Mouse (Mus musculus) left cerebral cortex, adult 6 months (tissue): Measurements from ENCODE around the gene Dmtf1. TPM values are rescaled to one million over a fixed set of nuclear protein-coding genes. Genes with fewer than 3 reads are reported as not detected.

Source experiments
- long read RNA-seq, 2 experiments: library from polyadenylated mRNA; unstranded; transcript quantifications; one replicate each; pipeline ENCODE4 v2.0.0; 2019 to 2020
- polyA plus RNA-seq: library from polyadenylated mRNA; unstranded; fragments of <200 nt; fragmentation: Nextera tagmentation; gene quantifications from 2 replicates; pipeline ENCODE4 v1.2.3, GENCODE M21; 2021

Gene Dmtf1
- 20.4 and 21.2 TPM in 2 replicates for polyA plus RNA-seq
- long read RNA-seq, experiment 1, transcript Dmtf1-201 (18 exons, 3,806 nt) = major isoform, 87 of 229 reads
- long read RNA-seq, experiment 1, transcript Dmtf1-202 (17 exons, 3,498 nt) = minor isoform, 51 of 229 reads
- long read RNA-seq, experiment 1, partial matches to known transcripts = 24 of 229 reads
- long read RNA-seq, experiment 1, other reads (novel, unspliced or antisense) = 63 of 229 reads
- long read RNA-seq, experiment 2, transcript Dmtf1-201 (18 exons, 3,806 nt) = major isoform, 11 of 38 reads
- long read RNA-seq, experiment 2, partial matches to known transcripts = 7 of 38 reads
- long read RNA-seq, experiment 2, other reads (novel, unspliced or antisense) = 17 of 38 reads

GRCm38 (mm10) chr5:9161456-9162041, at the start of gene Dmtf1:
TSS of gene Dmtf1 (minus strand) at chr5:9161776.

GRCm38 (mm10) chr5:9100207-9100848, 61.2 kb downstream of the Dmtf1 start, which contains the start of gene Tmem243:
TSS of gene Tmem243 (plus strand) at chr5:9100668.

Other genes with a start within 250 kb of the Dmtf1 start
- gene Crot, start 164.5 kb downstream of the Dmtf1 start, polyA plus RNA-seq = 17.3 and 20.9 TPM in 2 replicates
- gene Tmem243, start 61.1 kb downstream of the Dmtf1 start, polyA plus RNA-seq = 5.6 and 29.5 TPM in 2 replicates
- gene 9330182L06Rik, start 104.3 kb upstream of the Dmtf1 start, polyA plus RNA-seq = 18.4 and 24.8 TPM in 2 replicates